Mouse (Mus musculus) liver, embryonic 11.5 days (tissue): Measurements from ENCODE around the gene Anxa7. TPM values are rescaled to one million over a fixed set of nuclear protein-coding genes. Genes with fewer than 3 reads are reported as not detected.

Experiments
- ATAC-seq: fragments of 200-750 bp; cut with Nextera tagmentation; replicated peaks from 2 replicates; pipeline ENCODE4 v1.8.0; 2017; ENCODE audit warnings: moderate number of reproducible peaks, mild to moderate bottlenecking, moderate TSS enrichment, moderate library complexity; ENCODE audit not compliant: low FRiP score
- DNase-seq: peaks from one replicate; pipeline ENCODE4 v3.0.0-alpha.2; 2017; ENCODE audit warnings: low spot score
- H3K27ac ChIP-seq: fragments of 300-500 bp; sonication (generic); 2 replicates; pipeline ENCODE4 v1.5.1; 2014; ENCODE audit warnings: mild to moderate bottlenecking, low read depth, low read length, control low read depth
- H3K27me3 ChIP-seq: fragments of 300-500 bp; sonication (generic); replicated peaks from 2 replicates; pipeline ENCODE4 v1.6.1; 2014; ENCODE audit warnings: low read length, mixed read lengths; ENCODE audit not compliant: control insufficient read depth, insufficient read depth
- H3K36me3 ChIP-seq: fragments of 300-500 bp; sonication (generic); 2 replicates; pipeline ENCODE4 v1.6.1; 2014; ENCODE audit warnings: mild to moderate bottlenecking, low read length, moderate library complexity, mixed read lengths; ENCODE audit not compliant: control insufficient read depth, insufficient read depth
- H3K4me1 ChIP-seq: fragments of 300-500 bp; sonication (generic); replicated peaks from 2 replicates; pipeline ENCODE4 v1.6.1; 2014; ENCODE audit warnings: low read length, mixed read lengths; ENCODE audit not compliant: control insufficient read depth, insufficient read depth
- H3K4me2 ChIP-seq: fragments of 300-500 bp; sonication (generic); 2 replicates; pipeline ENCODE4 v1.6.1; 2014; ENCODE audit warnings: mild to moderate bottlenecking, control low read depth, moderate library complexity
- H3K4me3 ChIP-seq: fragments of 300-500 bp; sonication (generic); 2 replicates; pipeline ENCODE4 v1.5.1; 2014; ENCODE audit warnings: low read depth, low read length, control low read depth
- H3K9ac ChIP-seq: fragments of 300-500 bp; sonication (generic); 2 replicates; pipeline ENCODE4 v1.6.1; 2014; ENCODE audit warnings: low read depth, low read length, control low read depth
- H3K9me3 ChIP-seq: fragments of 300-500 bp; sonication (generic); 2 replicates; pipeline ENCODE4 v1.6.1; 2016; ENCODE audit warnings: low read length, inconsistent platforms, mixed read lengths; ENCODE audit not compliant: control insufficient read depth
- WGBS: fragments of 180-500 bp; shearing (Covaris S2); extraction: QIAGEN DNeasy Blood & Tissue Kit; methylation state at CpG from one replicate; pipeline ENCODE4 v1.1.7; 2014; 5-methylcytosine and 5-hydroxymethylcytosine counted together
- polyA plus RNA-seq: library from polyadenylated mRNA; unstranded; fragments of >200 nt; fragmentation: Nextera tagmentation; extraction: Ambion mirVana; gene quantifications from 2 replicates; pipeline ENCODE4 v1.2.1, GENCODE M21; 2014

Gene Anxa7
- polyA plus RNA-seq, 1 experiment from 2014 or later: 52.8 TPM

GRCm38 (mm10) chr14:20482051-20482751, 2.3 kb upstream of the Anxa7 start:
- 82% methylated on average over 7 of the region's 7 CpGs for WGBS
- H3K27ac ChIP-seq: no peak overlapping the region
- DNase-seq (no peak), ATAC-seq (no peak)
- no peaks in the 10 kb centered on the region for H3K27me3 ChIP-seq
- H3K9ac ChIP-seq: no peak overlapping the region
- H3K9me3 ChIP-seq: no peaks in the 10 kb centered on the region
- no peak overlapping the region for H3K4me3 ChIP-seq
- H3K4me2 ChIP-seq: no peak overlapping the region
- H3K4me1 ChIP-seq: peaks cover 15% of the 10 kb centered on the region
- H3K36me3 ChIP-seq: peaks cover 6% of the 10 kb centered on the region

- Histone ChIP-seq H3K9me3 (no peaks in the 10 kb centered on the region), H3K4me2 (peak overlapping the region; percentile 38), H3K4me1 (peaks cover 17% of the 10 kb centered on the region), H3K36me3 (peaks cover 6% of the 10 kb centered on the region), H3K9ac (no peak overlapping the region), H3K27me3 (no peaks in the 10 kb centered on the region), H3K27ac (no peak overlapping the region), H3K4me3 (no peak overlapping the region)
- DNase-seq (peak; percentile 56), ATAC-seq (peak; percentile 68)
- 9% methylated on average over 5 of the region's 5 CpGs for WGBS
These were observed 1.3 kb upstream of the Anxa7 start for GRCm38 (mm10) chr14:20481211-20481610.

- Histone ChIP-seq H3K4me3 (peak overlapping the region; percentile 86), H3K4me1 (peaks cover 17% of the 10 kb centered on the region), H3K36me3 (peaks cover 9% of the 10 kb centered on the region), H3K9ac (peak overlapping the region; percentile 76), H3K4me2 (peak overlapping the region; percentile 88), H3K9me3 (no peaks in the 10 kb centered on the region), H3K27me3 (no peaks in the 10 kb centered on the region), H3K27ac (peak overlapping the region; percentile 83)
- DNase-seq (no peak), ATAC-seq (no peak)
- 68% methylated on average over 1 of the region's 1 CpGs for WGBS
These were observed 254 bp upstream of the Anxa7 start for GRCm38 (mm10) chr14:20480195-20480579.

- H3K4me2 ChIP-seq: peak overlapping the region; percentile 88
- no peaks in the 10 kb centered on the region for H3K9me3 ChIP-seq
- 5% methylated on average over 7 of the region's 7 CpGs for WGBS
- H3K27ac ChIP-seq: peak overlapping the region; percentile 83
- DNase-seq (peak; percentile 54), ATAC-seq (peak; percentile 80)
- H3K9ac ChIP-seq: peak overlapping the region; percentile 76
- peaks cover 17% of the 10 kb centered on the region for H3K4me1 ChIP-seq
- H3K36me3 ChIP-seq: 0 out of 2 replicates have a peak, but pooled peaks cover 3% of the 10 kb centered on the region
- H3K27me3 ChIP-seq: no peaks in the 10 kb centered on the region
- H3K4me3 ChIP-seq: peak overlapping the region; percentile 86
These were observed 1.1 kb downstream of the Anxa7 start for GRCm38 (mm10) chr14:20478801-20479200.

- ATAC-seq (peak; percentile 1; the same call in 1 of the 2 replicates), DNase-seq (no peak)
- Histone ChIP-seq H3K4me1 (peaks cover 17% of the 10 kb centered on the region), H3K4me2 (peak overlapping the region; percentile 88), H3K27ac (peak overlapping the region; percentile 83), H3K9ac (peak overlapping the region; percentile 49), H3K4me3 (peak overlapping the region; percentile 86), H3K36me3 (0 out of 2 replicates have a peak, but pooled peaks cover 3% of the 10 kb centered on the region), H3K27me3 (no peaks in the 10 kb centered on the region), H3K9me3 (no peaks in the 10 kb centered on the region)
- WGBS: 28% methylated on average over 3 of the region's 3 CpGs
These were observed 1.5 kb downstream of the Anxa7 start for GRCm38 (mm10) chr14:20478385-20478784.

- no peak for ATAC-seq
- Histone ChIP-seq H3K4me3 (no peak overlapping the region), H3K9ac (peak overlapping the region; percentile 15; the same call in 1 of the 2 replicates), H3K36me3 (0 out of 2 replicates have a peak, but pooled peaks cover 3% of the 10 kb centered on the region), H3K4me1 (peaks cover 17% of the 10 kb centered on the region), H3K27ac (0 out of 2 replicates have a peak overlapping the region, but pooled peaks have one; percentile 6), H3K27me3 (no peaks in the 10 kb centered on the region), H3K9me3 (no peaks in the 10 kb centered on the region), H3K4me2 (peak overlapping the region; percentile 37)
- DNase-seq: no peak
- WGBS: 56% methylated on average over 4 of the region's 4 CpGs
These were observed 2.5 kb downstream of the Anxa7 start for GRCm38 (mm10) chr14:20477261-20478025.

GRCm38 (mm10) chr14:20460216-20460615, 19.7 kb downstream of the Anxa7 start:
- H3K27me3 ChIP-seq: no peaks in the 10 kb centered on the region
- H3K4me1 ChIP-seq: no peaks in the 10 kb centered on the region
- H3K4me3 ChIP-seq: no peak overlapping the region
- ATAC-seq (no peak), DNase-seq (no peak)
- no peak overlapping the region for H3K9ac ChIP-seq
- H3K36me3 ChIP-seq: peaks cover 33% of the 10 kb centered on the region
- H3K27ac ChIP-seq: no peak overlapping the region
- WGBS: 87% methylated on average over 14 of the region's 14 CpGs
- no peaks in the 10 kb centered on the region for H3K9me3 ChIP-seq
- no peak overlapping the region for H3K4me2 ChIP-seq

- ATAC-seq (no peak), DNase-seq (no peak)
- no peaks in the 10 kb centered on the region for H3K27me3 ChIP-seq
- H3K36me3 ChIP-seq: peaks cover 32% of the 10 kb centered on the region
- WGBS: 88% methylated on average over 9 of the region's 9 CpGs
- H3K4me3 ChIP-seq: no peak overlapping the region
- H3K4me1 ChIP-seq: no peaks in the 10 kb centered on the region
- no peak overlapping the region for H3K27ac ChIP-seq
- no peak overlapping the region for H3K9ac ChIP-seq
- H3K9me3 ChIP-seq: no peaks in the 10 kb centered on the region
- no peak overlapping the region for H3K4me2 ChIP-seq
These were observed 21.6 kb downstream of the Anxa7 start for GRCm38 (mm10) chr14:20458378-20458777.
